Mouse (Mus musculus): ENCODE measurements around the gene Golph3l.

GRCm38 (mm10) chr3:95627763-95628162 lies 39.0 kb downstream of the Golph3l start:
- TF ChIP-seq CTCF (IDR thresholded peaks at IDR 0.05; ENCODE audit: borderline replicate concordance, insufficient read depth, low read length) (no peak), POLR2A (IDR thresholded peaks at IDR 0.05; ENCODE audit: low read depth, low read length) (no peak)
